Mouse (Mus musculus): ENCODE data around the gene Capn2. TPM values are rescaled to one million over a fixed set of nuclear protein-coding genes. Genes with fewer than 3 reads are reported as not detected.

The Capn2 gene
- polyA plus RNA-seq, 1 experiment, result 2.4 TPM

GRCm38 (mm10) chr1:182559530-182559929, 42.1 kb upstream of the Capn2 start:
- no peak for TF ChIP-seq CTCF (IDR thresholded peaks at IDR 0.05; ENCODE audit: control insufficient read depth, insufficient read depth, insufficient replicate concordance, low read depth, low read length)
- no peak for TF ChIP-seq POLR2A (IDR thresholded peaks at IDR 0.05; ENCODE audit: control insufficient read depth, low read depth, low read length)
- no peak overlapping the region for H3K27ac ChIP-seq (ENCODE audit: control insufficient read depth, insufficient read depth, low read depth, low read length)

GRCm38 (mm10) chr1:182558271-182558670, 40.9 kb upstream of the Capn2 start:
- no peak overlapping the region for H3K27ac ChIP-seq (ENCODE audit: control insufficient read depth, insufficient read depth, low read depth, low read length)
- H3K4me1 ChIP-seq (ENCODE audit: control insufficient read depth, insufficient read depth, low read length), result peaks cover 3% of the 10 kb centered on the region
- no peak overlapping the region for H3K4me3 ChIP-seq (ENCODE audit: control insufficient read depth, low read depth, low read length)
- no peak for TF ChIP-seq POLR2A (IDR thresholded peaks at IDR 0.05; ENCODE audit: control insufficient read depth, low read depth, low read length)
- no peak for TF ChIP-seq CTCF (IDR thresholded peaks at IDR 0.05; ENCODE audit: control insufficient read depth, insufficient read depth, insufficient replicate concordance, low read depth, low read length)
- H3K27me3 ChIP-seq (ENCODE audit: control insufficient read depth, insufficient read depth, low read length), result no peaks in the 10 kb centered on the region
- H3K36me3 ChIP-seq (ENCODE audit: control insufficient read depth, insufficient read depth, low read length), result no peaks in the 10 kb centered on the region

More at GRCm38 (mm10) chr1:182559530-182559929, 42.1 kb upstream of the Capn2 start:
- no peaks in the 10 kb centered on the region for H3K36me3 ChIP-seq (ENCODE audit: control insufficient read depth, insufficient read depth, low read length)
- no peaks in the 10 kb centered on the region for H3K27me3 ChIP-seq (ENCODE audit: control insufficient read depth, insufficient read depth, low read length)
- peaks cover 7% of the 10 kb centered on the region for H3K4me1 ChIP-seq (ENCODE audit: control insufficient read depth, insufficient read depth, low read length)
- no peak overlapping the region for H3K4me3 ChIP-seq (ENCODE audit: control insufficient read depth, low read depth, low read length)

GRCm38 (mm10) chr1:182553649-182554375, 36.4 kb upstream of the Capn2 start:
- H3K27me3 ChIP-seq (ENCODE audit: control insufficient read depth, insufficient read depth, low read length), result no peaks in the 10 kb centered on the region
- no peak overlapping the region for H3K27ac ChIP-seq (ENCODE audit: control insufficient read depth, insufficient read depth, low read depth, low read length)
- H3K4me3 ChIP-seq (ENCODE audit: control insufficient read depth, low read depth, low read length), result no peak overlapping the region
- H3K36me3 ChIP-seq (ENCODE audit: control insufficient read depth, insufficient read depth, low read length), result no peaks in the 10 kb centered on the region
- no peaks in the 10 kb centered on the region for H3K4me1 ChIP-seq (ENCODE audit: control insufficient read depth, insufficient read depth, low read length)
- peak; percentile 82; the same call in 1 of the 2 replicates for TF ChIP-seq CTCF (IDR thresholded peaks at IDR 0.05; ENCODE audit: control insufficient read depth, insufficient read depth, insufficient replicate concordance, low read depth, low read length)
- no peak for TF ChIP-seq POLR2A (IDR thresholded peaks at IDR 0.05; ENCODE audit: control insufficient read depth, low read depth, low read length)

- H3K4me1 ChIP-seq (ENCODE audit: control insufficient read depth, insufficient read depth, low read length), result peaks cover 10% of the 10 kb centered on the region
- H3K27me3 ChIP-seq (ENCODE audit: control insufficient read depth, insufficient read depth, low read length), result no peaks in the 10 kb centered on the region
- no peak overlapping the region for H3K27ac ChIP-seq (ENCODE audit: control insufficient read depth, insufficient read depth, low read depth, low read length)
- TF ChIP-seq CTCF (IDR thresholded peaks at IDR 0.05; ENCODE audit: control insufficient read depth, insufficient read depth, insufficient replicate concordance, low read depth, low read length), result no peak
- no peak for TF ChIP-seq POLR2A (IDR thresholded peaks at IDR 0.05; ENCODE audit: control insufficient read depth, low read depth, low read length)
- H3K36me3 ChIP-seq (ENCODE audit: control insufficient read depth, insufficient read depth, low read length), result no peaks in the 10 kb centered on the region
- no peak overlapping the region for H3K4me3 ChIP-seq (ENCODE audit: control insufficient read depth, low read depth, low read length)
Measured at GRCm38 (mm10) chr1:182550761-182551160, 33.4 kb upstream of the Capn2 start.

GRCm38 (mm10) chr1:182543906-182544305, 26.5 kb upstream of the Capn2 start:
- H3K27me3 ChIP-seq (ENCODE audit: control insufficient read depth, insufficient read depth, low read length), result no peaks in the 10 kb centered on the region
- no peak overlapping the region for H3K27ac ChIP-seq (ENCODE audit: control insufficient read depth, insufficient read depth, low read depth, low read length)
- H3K4me1 ChIP-seq (ENCODE audit: control insufficient read depth, insufficient read depth, low read length), result peaks cover 10% of the 10 kb centered on the region
- H3K36me3 ChIP-seq (ENCODE audit: control insufficient read depth, insufficient read depth, low read length), result no peaks in the 10 kb centered on the region
- H3K4me3 ChIP-seq (ENCODE audit: control insufficient read depth, low read depth, low read length), result no peak overlapping the region
- TF ChIP-seq CTCF (IDR thresholded peaks at IDR 0.05; ENCODE audit: control insufficient read depth, insufficient read depth, insufficient replicate concordance, low read depth, low read length), result no peak
- no peak for TF ChIP-seq POLR2A (IDR thresholded peaks at IDR 0.05; ENCODE audit: control insufficient read depth, low read depth, low read length)

- Histone ChIP-seq H3K27me3 (ENCODE audit: control insufficient read depth, insufficient read depth, low read length) (no peaks in the 10 kb centered on the region), H3K4me3 (ENCODE audit: control insufficient read depth, low read depth, low read length) (no peak overlapping the region), H3K4me1 (ENCODE audit: control insufficient read depth, insufficient read depth, low read length) (peaks cover 10% of the 10 kb centered on the region), H3K36me3 (ENCODE audit: control insufficient read depth, insufficient read depth, low read length) (no peaks in the 10 kb centered on the region), H3K27ac (ENCODE audit: control insufficient read depth, insufficient read depth, low read depth, low read length) (no peak overlapping the region)
- TF ChIP-seq POLR2A (IDR thresholded peaks at IDR 0.05; ENCODE audit: control insufficient read depth, low read depth, low read length), result no peak
- TF ChIP-seq CTCF (IDR thresholded peaks at IDR 0.05; ENCODE audit: control insufficient read depth, insufficient read depth, insufficient replicate concordance, low read depth, low read length), result no peak
Measured at GRCm38 (mm10) chr1:182543136-182543535, 25.7 kb upstream of the Capn2 start.

- no peak overlapping the region for H3K27ac ChIP-seq (ENCODE audit: control insufficient read depth, insufficient read depth, low read depth, low read length)
Measured at GRCm38 (mm10) chr1:182542110-182542509, 24.7 kb upstream of the Capn2 start.

More at GRCm38 (mm10) chr1:182542110-182542509, 24.7 kb upstream of the Capn2 start:
- Histone ChIP-seq H3K36me3 (ENCODE audit: control insufficient read depth, insufficient read depth, low read length) (no peaks in the 10 kb centered on the region), H3K4me1 (ENCODE audit: control insufficient read depth, insufficient read depth, low read length) (peaks cover 10% of the 10 kb centered on the region), H3K4me3 (ENCODE audit: control insufficient read depth, low read depth, low read length) (no peak overlapping the region), H3K27me3 (ENCODE audit: control insufficient read depth, insufficient read depth, low read length) (no peaks in the 10 kb centered on the region)
- TF ChIP-seq CTCF (IDR thresholded peaks at IDR 0.05; ENCODE audit: control insufficient read depth, insufficient read depth, insufficient replicate concordance, low read depth, low read length) (no peak), POLR2A (IDR thresholded peaks at IDR 0.05; ENCODE audit: control insufficient read depth, low read depth, low read length) (no peak)
